Mouse (Mus musculus) hindbrain, postnatal 0 days (tissue): ENCODE measurements at regions not wholly inside any gene's neighbourhood (a gene's known extent, or its start where the extent isn't known, plus 50 kb on each side); places are given as distances from the start of the nearest gene placed in this dataset.

Experiments used
- ATAC-seq: fragments of 200-750 bp; cut with Nextera tagmentation; 2 replicates; pipeline ENCODE4 v1.8.0; 2017; ENCODE audit warnings: mild to moderate bottlenecking, moderate TSS enrichment, moderate library complexity
- DNase-seq: peaks from one replicate; pipeline ENCODE4 v3.0.0-alpha.2; 2015; ENCODE audit warnings: low spot score
- H3K27ac ChIP-seq: fragments of 300-500 bp; sonication (generic); 2 replicates; pipeline ENCODE4 v1.5.1; 2014; ENCODE audit warnings: mild to moderate bottlenecking
- H3K27me3 ChIP-seq: fragments of 300-500 bp; sonication (generic); 2 replicates; pipeline ENCODE4 v1.6.1; 2014; ENCODE audit warnings: low read length, mixed read lengths; ENCODE audit not compliant: insufficient read depth
- H3K36me3 ChIP-seq: fragments of 300-500 bp; sonication (generic); 2 replicates; pipeline ENCODE4 v1.6.1; 2014; ENCODE audit warnings: low read length, mixed read lengths; ENCODE audit not compliant: insufficient read depth
- H3K4me1 ChIP-seq: fragments of 300-500 bp; sonication (generic); 2 replicates; pipeline ENCODE4 v1.6.1; 2014; ENCODE audit warnings: antibody characterized with exemption, low read length, mixed read lengths; ENCODE audit not compliant: insufficient read depth
- H3K4me2 ChIP-seq: fragments of 300-500 bp; sonication (generic); 2 replicates; pipeline ENCODE4 v1.6.1; 2014; ENCODE audit warnings: low read depth, mild to moderate bottlenecking, low read length, moderate library complexity, mixed read lengths
- H3K4me3 ChIP-seq: fragments of 300-500 bp; sonication (generic); 2 replicates; pipeline ENCODE4 v1.5.1; 2014; ENCODE audit warnings: low read length
- H3K9ac ChIP-seq: fragments of 300-500 bp; sonication (generic); replicated peaks from 2 replicates; pipeline ENCODE4 v1.6.1; 2014; ENCODE audit warnings: mild to moderate bottlenecking, low read length, moderate library complexity, mixed read lengths
- H3K9me3 ChIP-seq: fragments of 300-500 bp; sonication (generic); 2 replicates; pipeline ENCODE4 v1.6.1; 2016; ENCODE audit warnings: low read length, mixed read lengths
- CTCF ChIP-seq: IDR thresholded peaks from 2 replicates; pipeline ENCODE4 v1.5.1; 2016; ENCODE audit warnings: antibody characterized with exemption, control low read depth, low read depth
- WGBS: fragments of 180-500 bp; shearing (Covaris S2); extraction: QIAGEN DNeasy Blood & Tissue Kit; methylation state at CpG from one replicate; pipeline ENCODE4 v1.1.7; 2014; 5-methylcytosine and 5-hydroxymethylcytosine counted together

GRCm38 (mm10) chr12:44145321-44145720, 64.8 kb downstream of the Dnajb9 start:
- ATAC-seq = no peak
- Histone ChIP-seq H3K9ac (no peak overlapping the region), H3K27ac (no peak overlapping the region), H3K36me3 (no peaks in the 10 kb centered on the region), H3K4me1 (no peaks in the 10 kb centered on the region), H3K9me3 (0 out of 2 replicates have a peak, but pooled peaks cover 3% of the 10 kb centered on the region), H3K4me3 (no peak overlapping the region), H3K27me3 (no peaks in the 10 kb centered on the region), H3K4me2 (no peak overlapping the region)
- TF ChIP-seq CTCF = no peak
- DNase-seq = no peak
- 96% methylated on average over 2 of the region's 2 CpGs for WGBS

GRCm38 (mm10) chr12:44139026-44139425, 71.1 kb downstream of the Dnajb9 start:
- DNase-seq (no peak), ATAC-seq (no peak)
- Histone ChIP-seq H3K36me3 (no peaks in the 10 kb centered on the region), H3K4me2 (no peak overlapping the region), H3K27ac (no peak overlapping the region), H3K9ac (no peak overlapping the region), H3K4me1 (no peaks in the 10 kb centered on the region), H3K27me3 (no peaks in the 10 kb centered on the region), H3K4me3 (no peak overlapping the region), H3K9me3 (no peaks in the 10 kb centered on the region)
- WGBS = 94% methylated on average over 1 of the region's 1 CpGs
- no peak for TF ChIP-seq CTCF

- Histone ChIP-seq H3K36me3 (no peaks in the 10 kb centered on the region), H3K4me3 (no peak overlapping the region), H3K4me2 (no peak overlapping the region), H3K9me3 (no peaks in the 10 kb centered on the region), H3K4me1 (no peaks in the 10 kb centered on the region), H3K9ac (no peak overlapping the region), H3K27ac (no peak overlapping the region), H3K27me3 (no peaks in the 10 kb centered on the region)
- DNase-seq (no peak), ATAC-seq (no peak)
- 74% methylated on average over 8 of the region's 8 CpGs for WGBS
- no peak for TF ChIP-seq CTCF
Observed at GRCm38 (mm10) chr12:44128874-44129273, 81.3 kb downstream of the Dnajb9 start.

- H3K4me3 ChIP-seq = no peak overlapping the region
- peak; percentile 67 for DNase-seq
- no peak overlapping the region for H3K9ac ChIP-seq
- TF ChIP-seq CTCF = peak; percentile 75
- ATAC-seq = peak; percentile 47; the same call in 1 of the 2 replicates
- no peaks in the 10 kb centered on the region for H3K36me3 ChIP-seq
- H3K4me1 ChIP-seq = no peaks in the 10 kb centered on the region
- no peak overlapping the region for H3K27ac ChIP-seq
- H3K27me3 ChIP-seq = no peaks in the 10 kb centered on the region
- no peaks in the 10 kb centered on the region for H3K9me3 ChIP-seq
- 41% methylated on average over 2 of the region's 2 CpGs for WGBS
- H3K4me2 ChIP-seq = no peak overlapping the region
Observed at GRCm38 (mm10) chr12:44105085-44105484, 105.0 kb downstream of the Dnajb9 start.

- Histone ChIP-seq H3K9me3 (no peaks in the 10 kb centered on the region), H3K36me3 (no peaks in the 10 kb centered on the region), H3K4me3 (no peak overlapping the region), H3K27me3 (no peaks in the 10 kb centered on the region), H3K9ac (no peak overlapping the region), H3K27ac (no peak overlapping the region), H3K4me1 (no peaks in the 10 kb centered on the region), H3K4me2 (no peak overlapping the region)
- DNase-seq (no peak), ATAC-seq (no peak)
- TF ChIP-seq CTCF = no peak
- 98% methylated on average over 1 of the region's 1 CpGs for WGBS
Observed at GRCm38 (mm10) chr12:44099188-44099587, 110.9 kb downstream of the Dnajb9 start.

- no peak overlapping the region for H3K9ac ChIP-seq
- no peaks in the 10 kb centered on the region for H3K9me3 ChIP-seq
- no peaks in the 10 kb centered on the region for H3K27me3 ChIP-seq
- ATAC-seq = no peak
- WGBS = 89% methylated on average over 5 of the region's 5 CpGs
- TF ChIP-seq CTCF = no peak
- no peak overlapping the region for H3K4me2 ChIP-seq
- no peaks in the 10 kb centered on the region for H3K36me3 ChIP-seq
- no peaks in the 10 kb centered on the region for H3K4me1 ChIP-seq
- no peak overlapping the region for H3K4me3 ChIP-seq
- DNase-seq = no peak
- no peak overlapping the region for H3K27ac ChIP-seq
Observed at GRCm38 (mm10) chr12:44071766-44072165, 138.4 kb downstream of the Dnajb9 start.

- TF ChIP-seq CTCF = no peak
- no peak overlapping the region for H3K4me3 ChIP-seq
- ATAC-seq (no peak), DNase-seq (no peak)
- no peak overlapping the region for H3K4me2 ChIP-seq
- WGBS = 87% methylated on average over 2 of the region's 2 CpGs
- no peaks in the 10 kb centered on the region for H3K9me3 ChIP-seq
- no peak overlapping the region for H3K9ac ChIP-seq
- H3K27me3 ChIP-seq = no peaks in the 10 kb centered on the region
- no peaks in the 10 kb centered on the region for H3K4me1 ChIP-seq
- H3K36me3 ChIP-seq = no peaks in the 10 kb centered on the region
- no peak overlapping the region for H3K27ac ChIP-seq
Observed at GRCm38 (mm10) chr12:44056493-44057163, 153.5 kb downstream of the Dnajb9 start.
